Mouse (Mus musculus): ENCODE data around the gene Rassf1. TPM values are rescaled to one million over a fixed set of nuclear protein-coding genes. Genes with fewer than 3 reads are reported as not detected.

Rassf1 gene
- polyA plus RNA-seq, 1 experiment from 2014 or later, result 68.9 TPM

DNA sequence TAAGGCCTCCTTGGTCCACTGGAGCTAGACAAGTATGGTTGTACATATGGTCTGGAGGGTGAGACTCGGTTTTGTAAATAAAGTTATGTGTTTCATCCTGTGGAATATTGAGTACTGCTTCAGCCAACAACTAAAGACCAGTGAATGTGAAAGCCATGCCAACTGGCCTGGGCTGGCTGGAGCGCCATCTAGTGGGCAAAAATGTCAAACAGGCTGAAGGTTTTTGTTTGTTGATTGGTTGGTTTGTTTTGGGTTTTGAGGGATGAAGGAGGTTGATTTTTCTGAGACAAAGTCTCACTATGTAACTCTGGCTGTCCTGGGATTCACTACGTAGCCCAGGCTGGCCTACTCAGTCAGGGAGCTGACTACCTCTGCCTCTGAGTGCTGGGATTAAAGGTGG lies 5.8 kb upstream of the Rassf1 start:
- H3K27ac ChIP-seq (ENCODE audit: low read length), result no peak overlapping the region
- H3K4me2 ChIP-seq (replicated peaks; ENCODE audit: low read depth, low read length), result no peak overlapping the region
- no peaks in the 10 kb centered on the region for H3K9me3 ChIP-seq (ENCODE audit: low read length)
- no peak overlapping the region for H3K9ac ChIP-seq (replicated peaks; ENCODE audit: low read length)
- H3K27me3 ChIP-seq (ENCODE audit: insufficient read depth, low read length), result no peaks in the 10 kb centered on the region
- H3K4me3 ChIP-seq (ENCODE audit: low read length), result no peak overlapping the region
- H3K36me3 ChIP-seq (ENCODE audit: insufficient read depth, low read length), result peaks cover 17% of the 10 kb centered on the region; the same call in 1 of the 2 replicates
- no peak for ATAC-seq (ENCODE audit: low FRiP score, low TSS enrichment)
- peaks cover 37% of the 10 kb centered on the region for H3K4me1 ChIP-seq (ENCODE audit: insufficient read depth, low read length)
- 4% methylated on average over 3 of the region's 3 CpGs for WGBS

DNA sequence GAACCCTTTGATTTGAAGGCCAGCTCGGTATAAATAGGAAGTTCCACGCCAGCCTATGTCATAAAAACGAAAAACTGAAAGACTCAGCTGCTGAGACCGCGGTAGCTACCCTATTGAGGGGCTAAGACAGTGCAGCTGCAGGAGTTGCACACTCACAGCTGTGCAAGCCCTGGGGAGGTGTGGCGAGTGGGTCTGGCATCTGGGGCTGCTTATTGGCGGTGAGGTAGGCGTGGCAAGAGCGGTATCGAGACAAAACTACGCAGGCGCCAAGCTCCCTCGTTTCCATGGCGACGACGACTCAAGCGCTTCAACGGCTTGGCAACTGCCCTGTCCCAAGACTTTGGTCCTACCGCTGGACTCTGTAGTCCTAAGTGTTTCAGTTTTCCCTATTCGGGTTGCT lies 4.3 kb upstream of the Rassf1 start, which contains the start of gene Zmynd10:
Zmynd10 (plus strand) TSS at position 273 of the 400 bp plus-strand sequence.
- H3K4me2 ChIP-seq (replicated peaks; ENCODE audit: low read depth, low read length), result peak within 1 kb of the TSS; percentile 51
- peak within 1 kb of the TSS; percentile 24 for H3K4me3 ChIP-seq (ENCODE audit: low read length)
- peaks cover 42% of the 10 kb centered on the region for H3K4me1 ChIP-seq (ENCODE audit: insufficient read depth, low read length)
- H3K9ac ChIP-seq (replicated peaks; ENCODE audit: low read length), result peak within 1 kb of the TSS; percentile 48; the same call in 1 of the 2 replicates
- peaks cover 17% of the 10 kb centered on the region; the same call in 1 of the 2 replicates for H3K36me3 ChIP-seq (ENCODE audit: insufficient read depth, low read length)
- H3K27me3 ChIP-seq (ENCODE audit: insufficient read depth, low read length), result no peaks in the 10 kb centered on the region
- 0 out of 2 replicates have a peak within 1 kb of the TSS, but pooled peaks have one; percentile 18 for H3K27ac ChIP-seq (ENCODE audit: low read length)
- no peaks in the 10 kb centered on the region for H3K9me3 ChIP-seq (ENCODE audit: low read length)
- WGBS, result 1% methylated on average over 20 of the region's 20 CpGs
- peak; percentile 55 for ATAC-seq (ENCODE audit: low FRiP score, low TSS enrichment)

DNA sequence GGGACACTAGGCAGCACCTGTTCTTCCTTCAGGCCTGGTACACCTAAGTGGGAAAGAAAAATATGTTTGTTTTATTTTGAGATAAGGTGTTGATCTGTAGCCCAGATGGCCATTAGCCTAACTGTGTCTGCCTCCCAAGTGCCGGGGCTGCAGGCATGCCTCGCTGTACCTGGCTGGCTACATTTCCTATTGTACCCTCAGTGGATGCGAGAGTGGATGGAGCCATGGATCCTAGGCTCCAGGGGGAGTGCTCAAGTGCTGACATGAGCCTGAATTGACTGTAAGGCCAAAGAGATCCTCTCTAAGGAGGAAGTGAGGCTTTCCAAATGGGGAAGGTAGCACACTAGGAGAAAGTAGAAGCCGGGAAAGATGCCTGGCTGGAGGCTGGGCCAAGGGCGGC lies 3.4 kb upstream of the Rassf1 start:
- Histone ChIP-seq H3K4me1 (ENCODE audit: insufficient read depth, low read length) (peaks cover 45% of the 10 kb centered on the region), H3K9ac (replicated peaks; ENCODE audit: low read length) (no peak overlapping the region), H3K36me3 (ENCODE audit: insufficient read depth, low read length) (peaks cover 17% of the 10 kb centered on the region; the same call in 1 of the 2 replicates), H3K9me3 (ENCODE audit: low read length) (no peaks in the 10 kb centered on the region), H3K27me3 (ENCODE audit: insufficient read depth, low read length) (no peaks in the 10 kb centered on the region), H3K4me3 (ENCODE audit: low read length) (no peak overlapping the region), H3K27ac (ENCODE audit: low read length) (no peak overlapping the region), H3K4me2 (replicated peaks; ENCODE audit: low read depth, low read length) (no peak overlapping the region)
- ATAC-seq (ENCODE audit: low FRiP score, low TSS enrichment), result no peak
- 81% methylated on average over 5 of the region's 5 CpGs for WGBS

DNA sequence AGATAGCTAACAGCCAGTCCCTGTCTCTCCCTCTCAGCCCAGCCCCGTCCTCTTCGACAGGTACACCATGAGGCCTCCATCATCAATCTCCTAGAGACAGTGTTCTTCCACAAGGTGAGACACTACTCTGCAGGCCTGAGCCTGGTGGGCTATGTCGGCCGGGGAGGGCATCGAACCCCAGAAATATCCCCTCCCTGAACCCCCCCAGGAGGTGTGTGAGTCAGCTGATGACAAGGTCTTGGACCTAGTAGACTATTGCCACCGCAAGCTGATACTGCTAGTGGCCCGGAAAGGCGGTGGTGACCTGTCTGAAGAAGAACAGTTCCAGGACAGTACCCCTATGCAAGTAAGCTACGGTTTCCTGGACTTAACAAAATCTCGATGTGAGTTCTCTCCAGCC lies 2.5 kb upstream of the Rassf1 start:
- Histone ChIP-seq H3K9ac (replicated peaks; ENCODE audit: low read length) (no peak overlapping the region), H3K4me1 (ENCODE audit: insufficient read depth, low read length) (peaks cover 50% of the 10 kb centered on the region), H3K9me3 (ENCODE audit: low read length) (no peaks in the 10 kb centered on the region), H3K4me3 (ENCODE audit: low read length) (no peak overlapping the region), H3K4me2 (replicated peaks; ENCODE audit: low read depth, low read length) (no peak overlapping the region), H3K27me3 (ENCODE audit: insufficient read depth, low read length) (no peaks in the 10 kb centered on the region), H3K27ac (ENCODE audit: low read length) (no peak overlapping the region), H3K36me3 (ENCODE audit: insufficient read depth, low read length) (peaks cover 14% of the 10 kb centered on the region; the same call in 1 of the 2 replicates)
- WGBS, result 86% methylated on average over 10 of the region's 10 CpGs
- no peak for ATAC-seq (ENCODE audit: low FRiP score, low TSS enrichment)

DNA sequence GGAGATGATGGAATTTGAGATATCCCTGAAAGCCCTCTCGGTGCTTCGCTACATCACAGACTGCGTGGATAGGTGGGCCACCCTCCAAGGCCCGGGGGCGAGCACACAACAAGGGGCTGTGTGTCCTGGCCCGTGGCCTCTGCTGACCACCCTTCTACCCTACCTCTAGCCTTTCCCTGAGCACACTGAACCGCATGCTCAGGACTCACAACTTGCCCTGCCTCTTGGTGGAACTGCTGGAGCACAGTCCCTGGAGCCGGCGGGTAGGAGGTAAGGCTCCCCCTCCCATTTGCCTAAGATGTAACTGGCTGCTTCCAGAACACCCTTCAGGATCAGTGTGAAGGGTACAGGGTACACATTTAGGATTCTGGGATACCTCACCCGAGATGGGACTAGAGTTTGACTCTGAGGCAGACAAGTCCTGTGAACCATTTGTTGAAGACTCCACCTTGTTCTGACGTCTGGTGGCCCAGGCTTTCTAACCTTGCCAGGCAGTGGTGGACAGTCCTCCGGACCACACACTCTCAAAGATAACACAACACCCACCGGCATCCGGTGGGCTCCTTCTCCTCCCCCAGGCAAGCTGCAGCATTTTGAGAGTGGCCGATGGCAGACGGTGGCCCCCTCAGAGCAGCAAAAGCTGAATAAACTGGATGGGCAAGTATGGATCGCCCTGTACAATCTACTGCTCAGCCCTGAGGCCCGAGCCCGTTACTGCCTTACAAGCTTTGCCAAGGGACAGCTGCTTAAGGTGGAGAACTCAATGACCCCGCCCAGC lies 1.9 kb upstream of the Rassf1 start:
- ATAC-seq (ENCODE audit: low FRiP score, low TSS enrichment), result no peak
- Histone ChIP-seq H3K4me1 (ENCODE audit: insufficient read depth, low read length) (peaks cover 53% of the 10 kb centered on the region), H3K9me3 (ENCODE audit: low read length) (no peaks in the 10 kb centered on the region), H3K27ac (ENCODE audit: low read length) (no peak overlapping the region), H3K4me2 (replicated peaks; ENCODE audit: low read depth, low read length) (no peak overlapping the region), H3K27me3 (ENCODE audit: insufficient read depth, low read length) (no peaks in the 10 kb centered on the region), H3K9ac (replicated peaks; ENCODE audit: low read length) (no peak overlapping the region), H3K4me3 (ENCODE audit: low read length) (no peak overlapping the region), H3K36me3 (ENCODE audit: insufficient read depth, low read length) (peaks cover 7% of the 10 kb centered on the region; the same call in 1 of the 2 replicates)
- WGBS, result 80% methylated on average over 20 of the region's 20 CpGs

DNA sequence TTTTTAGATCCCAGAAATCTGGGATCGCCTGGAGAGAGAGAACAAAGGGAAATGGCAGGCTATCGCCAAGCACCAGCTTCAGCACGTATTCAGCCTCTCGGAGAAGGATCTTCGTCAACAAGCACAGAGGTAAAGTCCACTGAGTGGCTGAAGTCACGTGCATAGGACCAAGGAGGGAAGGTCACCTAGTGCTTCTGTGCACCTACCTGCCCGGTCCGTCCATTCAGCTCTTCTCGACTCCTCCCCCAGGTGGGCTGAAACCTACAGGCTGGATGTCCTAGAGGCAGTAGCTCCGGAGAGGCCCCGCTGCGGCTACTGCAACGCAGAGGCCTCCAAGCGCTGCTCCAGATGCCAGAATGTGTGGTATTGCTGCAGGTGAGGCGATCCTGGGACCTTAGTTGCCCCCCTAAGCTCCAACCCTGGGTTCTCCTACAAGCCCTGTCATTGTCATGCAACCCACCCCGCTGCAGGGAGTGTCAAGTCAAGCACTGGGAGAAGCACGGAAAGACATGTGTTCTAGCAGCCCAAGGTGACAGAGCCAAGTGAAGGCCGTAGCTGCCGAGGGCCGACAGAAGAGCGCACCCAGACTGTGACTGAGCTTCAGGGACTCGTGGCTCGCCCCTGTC lies 751 bp upstream of the Rassf1 start:
- Histone ChIP-seq H3K27ac (ENCODE audit: low read length) (peak overlapping the region; percentile 47), H3K9ac (replicated peaks; ENCODE audit: low read length) (peak overlapping the region; percentile 87), H3K4me2 (replicated peaks; ENCODE audit: low read depth, low read length) (peak overlapping the region; percentile 95), H3K4me1 (ENCODE audit: insufficient read depth, low read length) (peaks cover 54% of the 10 kb centered on the region), H3K9me3 (ENCODE audit: low read length) (no peaks in the 10 kb centered on the region), H3K27me3 (ENCODE audit: insufficient read depth, low read length) (no peaks in the 10 kb centered on the region), H3K36me3 (ENCODE audit: insufficient read depth, low read length) (no peaks in the 10 kb centered on the region), H3K4me3 (ENCODE audit: low read length) (peak overlapping the region; percentile 62)
- 37% methylated on average over 23 of the region's 23 CpGs for WGBS
- no peak for ATAC-seq (ENCODE audit: low FRiP score, low TSS enrichment)

DNA sequence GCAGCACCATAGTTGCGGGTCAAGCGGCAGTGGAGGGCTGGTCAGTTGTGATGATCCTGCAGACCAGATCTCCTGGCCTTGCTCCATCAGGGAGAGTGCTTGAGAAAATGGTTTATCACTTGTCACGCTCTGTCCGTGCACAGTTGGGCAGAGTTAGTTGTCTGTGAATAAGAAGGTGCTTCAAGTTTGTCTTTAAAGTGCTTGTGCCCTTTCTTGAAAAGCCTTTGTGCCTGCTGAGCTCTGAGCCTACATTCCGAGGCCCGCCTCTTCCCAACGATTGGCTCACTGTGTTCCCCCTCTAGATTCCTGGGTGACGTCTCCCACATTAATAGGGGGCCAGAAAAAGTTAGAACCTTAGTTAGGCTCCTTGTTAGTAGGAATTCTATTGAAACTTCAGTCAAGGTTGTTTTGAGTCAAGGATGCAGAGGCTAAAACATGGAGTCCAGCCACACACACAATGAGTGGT lies 568 bp downstream of the Rassf1 start:
- ATAC-seq (ENCODE audit: low FRiP score, low TSS enrichment), result no peak
- Histone ChIP-seq H3K4me3 (ENCODE audit: low read length) (peak overlapping the region; percentile 62), H3K36me3 (ENCODE audit: insufficient read depth, low read length) (no peaks in the 10 kb centered on the region), H3K27ac (ENCODE audit: low read length) (peak overlapping the region; percentile 57), H3K4me1 (ENCODE audit: insufficient read depth, low read length) (peaks cover 62% of the 10 kb centered on the region), H3K27me3 (ENCODE audit: insufficient read depth, low read length) (no peaks in the 10 kb centered on the region), H3K4me2 (replicated peaks; ENCODE audit: low read depth, low read length) (peak overlapping the region; percentile 95), H3K9me3 (ENCODE audit: low read length) (no peaks in the 10 kb centered on the region), H3K9ac (replicated peaks; ENCODE audit: low read length) (peak overlapping the region; percentile 87)
- 8% methylated on average over 8 of the region's 8 CpGs for WGBS

DNA sequence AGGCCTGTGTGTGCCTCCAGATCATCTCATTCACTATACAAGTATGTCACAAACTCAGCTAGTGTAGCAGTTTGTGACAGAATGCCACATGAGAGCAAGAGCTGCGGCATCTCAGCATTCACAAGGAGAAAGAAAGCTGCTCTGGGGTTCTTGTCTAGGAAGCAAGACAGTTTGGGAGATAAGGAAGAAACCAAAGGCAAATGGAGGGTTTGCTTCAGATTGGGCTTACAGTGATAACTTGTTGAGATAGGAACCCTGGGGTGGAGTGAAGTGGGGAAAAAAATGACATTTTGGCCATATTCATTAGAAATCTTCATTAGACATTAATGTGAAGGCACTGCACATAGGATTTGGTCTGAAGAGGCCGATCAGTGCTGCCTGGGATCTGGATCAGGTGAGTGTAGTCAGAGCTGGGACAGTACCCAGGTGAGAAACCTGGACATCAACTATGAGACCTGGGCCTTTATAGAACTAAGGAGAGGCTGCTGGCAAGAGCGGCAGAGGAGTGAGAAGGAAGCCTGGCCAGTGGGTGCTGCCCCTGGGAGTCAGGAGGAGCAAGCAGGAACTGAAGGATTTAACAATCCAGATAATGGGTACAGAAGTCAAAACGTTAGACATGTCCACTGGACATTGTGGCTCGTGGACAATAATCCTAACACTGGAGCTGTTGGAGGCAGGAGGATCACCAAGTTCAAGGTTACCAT lies 1.5 kb downstream of the Rassf1 start:
- Histone ChIP-seq H3K27ac (ENCODE audit: low read length) (peak overlapping the region; percentile 99), H3K4me2 (replicated peaks; ENCODE audit: low read depth, low read length) (peak overlapping the region; percentile 95), H3K4me3 (ENCODE audit: low read length) (peak overlapping the region; percentile 81), H3K9ac (replicated peaks; ENCODE audit: low read length) (peak overlapping the region; percentile 83), H3K36me3 (ENCODE audit: insufficient read depth, low read length) (peaks cover 7% of the 10 kb centered on the region), H3K9me3 (ENCODE audit: low read length) (no peaks in the 10 kb centered on the region), H3K4me1 (ENCODE audit: insufficient read depth, low read length) (peaks cover 56% of the 10 kb centered on the region), H3K27me3 (ENCODE audit: insufficient read depth, low read length) (no peaks in the 10 kb centered on the region)
- ATAC-seq (ENCODE audit: low FRiP score, low TSS enrichment), result no peak
- 66% methylated on average over 5 of the region's 5 CpGs for WGBS

DNA sequence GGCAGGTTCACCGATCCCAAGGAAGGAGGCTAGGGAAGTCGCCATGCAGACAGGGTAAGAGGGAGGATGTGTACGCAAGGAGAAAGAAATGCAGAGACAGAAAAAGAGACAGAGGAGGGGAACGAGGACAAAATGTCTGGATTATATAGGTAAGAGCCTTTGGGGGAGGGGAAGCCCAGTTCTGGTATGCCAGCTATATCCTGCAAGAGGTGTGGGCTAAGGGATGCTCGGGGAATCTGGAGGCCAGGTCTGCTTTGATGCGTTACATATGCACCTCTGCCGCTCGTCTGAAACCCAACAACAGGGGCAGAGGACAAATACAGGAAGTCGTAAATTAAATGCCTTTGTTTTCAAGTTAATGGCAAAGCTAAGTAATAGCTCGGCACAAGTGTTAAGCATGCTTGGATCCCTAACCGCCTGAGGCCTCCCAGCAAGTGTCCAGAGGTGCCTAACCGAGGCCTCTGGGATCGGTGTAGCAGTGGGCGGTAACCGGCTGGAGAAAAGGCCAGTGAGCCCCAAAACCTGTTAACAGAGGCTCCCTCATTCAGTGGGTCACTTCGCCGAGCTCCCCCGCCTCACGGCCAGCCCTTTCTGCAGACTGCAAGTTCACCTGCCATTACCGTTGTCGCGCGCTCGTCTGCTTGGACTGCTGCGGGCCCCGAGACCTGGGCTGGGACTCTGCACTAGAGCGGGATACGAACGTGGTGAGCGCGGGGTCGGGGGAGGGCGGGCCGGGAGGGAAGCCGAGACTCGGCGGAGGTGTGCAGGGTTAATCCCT lies 2.4 kb downstream of the Rassf1 start:
- ATAC-seq (ENCODE audit: low FRiP score, low TSS enrichment), result peak; percentile 37
- H3K36me3 ChIP-seq (ENCODE audit: insufficient read depth, low read length), result peaks cover 16% of the 10 kb centered on the region
- under 1% methylated on average over 37 of the region's 37 CpGs for WGBS
- H3K9ac ChIP-seq (replicated peaks; ENCODE audit: low read length), result peak overlapping the region; percentile 83
- H3K27me3 ChIP-seq (ENCODE audit: insufficient read depth, low read length), result no peaks in the 10 kb centered on the region
- peak overlapping the region; percentile 95 for H3K4me2 ChIP-seq (replicated peaks; ENCODE audit: low read depth, low read length)
- H3K27ac ChIP-seq (ENCODE audit: low read length), result peak overlapping the region; percentile 99
- peaks cover 56% of the 10 kb centered on the region for H3K4me1 ChIP-seq (ENCODE audit: insufficient read depth, low read length)
- no peaks in the 10 kb centered on the region for H3K9me3 ChIP-seq (ENCODE audit: low read length)
- H3K4me3 ChIP-seq (ENCODE audit: low read length), result peak overlapping the region; percentile 81
